Mouse (Mus musculus) thymus, adult 2 months (tissue): ENCODE data around the gene Pheta2.

Experiments used
- CTCF ChIP-seq: fragments of 200-500 bp; IDR thresholded peaks from 2 replicates; pipeline ENCODE4 v1.5.1; 2012; ENCODE audit warnings: mild to moderate bottlenecking, control low read depth, low read length, moderate library complexity, borderline replicate concordance; ENCODE audit not compliant: control insufficient read depth, poor library complexity, insufficient read depth; ENCODE audit errors: extremely low read depth
- POLR2A ChIP-seq: fragments of 200-500 bp; IDR thresholded peaks from 2 replicates; pipeline ENCODE4 v1.6.1; 2012; ENCODE audit warnings: mild to moderate bottlenecking, low read length, control low read depth, moderate library complexity; ENCODE audit not compliant: control insufficient read depth, poor library complexity, insufficient read depth; ENCODE audit errors: extremely low read depth

GRCm38 (mm10) chr15:82346580-82347302 is 8.0 kb downstream of the Pheta2 start:
- TF ChIP-seq CTCF, result no peak
- no peak for TF ChIP-seq POLR2A
